In genomic region chr5:146866277-146866676, GRCm38 (mm10) we compare ENCODE assay signal across 22 mouse cellular contexts. TPM values are rescaled to one million over a fixed set of nuclear protein-coding genes. Genes with fewer than 3 reads are reported as not detected.
A peak's percentile ranks its signal among the peaks of the same experiment; 100 is the strongest.
DNase-seq lines count a peak whose midpoint lies in the region; ATAC-seq and TF ChIP-seq lines count a peak whose summit lies in the region.
"Had no signal": no experiment of that assay in that cellular context is flagged by ENCODE, and none has a peak within 500 bp of the region (broad histone marks: within the 10 kb centered on the region; RNA-seq: fewer than 3 reads in every experiment).

No protein-coding gene starts in this region.

- TF ChIP-seq EP300 in liver, postnatal 0 days (IDR thresholded peaks at IDR 0.05; ENCODE audit: low read depth), result peak; percentile 88

- H3K4me3 ChIP-seq in G1E (ENCODE audit: low read depth, low read length), result no peak overlapping the region; the same call in 1 of the 2 replicates
- no peak overlapping the region for H3K4me3 ChIP-seq in liver, embryonic 11.5 days (ENCODE audit: low read depth, low read length)
- H3K4me3 ChIP-seq in liver, postnatal 0 days (ENCODE audit: low read depth, low read length), result no peak overlapping the region
- H3K4me3 ChIP-seq in hindbrain, embryonic 13.5 days, result no peak overlapping the region
- H3K4me3 ChIP-seq: embryonic facial prominence, embryonic 10.5 days; forebrain, embryonic 13.5 days; hindbrain, embryonic 15.5 days; kidney, embryonic 15.5 days; lung, embryonic 15.5 days; midbrain, embryonic 10.5 days had no signal

- H3K36me3 ChIP-seq in G1E (replicated peaks), result no peaks in the 10 kb centered on the region
- H3K36me3 ChIP-seq in liver, embryonic 11.5 days (ENCODE audit: control insufficient read depth, insufficient read depth, low read length), result no peaks in the 10 kb centered on the region
- no peaks in the 10 kb centered on the region for H3K36me3 ChIP-seq in liver, postnatal 0 days (replicated peaks; ENCODE audit: insufficient read depth, low read length)
- H3K36me3 ChIP-seq in hindbrain, embryonic 13.5 days, result no peaks in the 10 kb centered on the region
- H3K36me3 ChIP-seq: embryonic facial prominence, embryonic 10.5 days; hindbrain, embryonic 15.5 days; kidney, embryonic 15.5 days; lung, embryonic 15.5 days; midbrain, embryonic 10.5 days had no signal

- no peak for DNase-seq in G1E (ENCODE audit: low spot score)
- DNase-seq in c-Kit-positive CD71-positive TER-119-positive erythroid progenitor cells, embryonic 14.5 days (ENCODE audit: low spot score), result peak; percentile 76
- DNase-seq in liver, embryonic 11.5 days (ENCODE audit: low spot score), result no peak
- DNase-seq in liver, postnatal 0 days, result no peak
- no peak for DNase-seq in heart, postnatal 4 days
- no peak for DNase-seq in adrenal gland, postnatal 14 days
- DNase-seq: adrenal gland, postnatal 10 days; cerebellum, adult 11-12 months; heart, postnatal 36 days; kidney, postnatal 4 days; lung, postnatal 4 days; right cerebral cortex, postnatal 14 days; thymus, postnatal 25 days had no signal

- H3K27me3 ChIP-seq in G1E (ENCODE audit: insufficient read depth, low read length), result no peaks in the 10 kb centered on the region
- no peaks in the 10 kb centered on the region for H3K27me3 ChIP-seq in liver, embryonic 11.5 days (replicated peaks; ENCODE audit: control insufficient read depth, insufficient read depth, low read length)
- H3K27me3 ChIP-seq in liver, postnatal 0 days (ENCODE audit: insufficient read depth, low read length), result no peaks in the 10 kb centered on the region
- H3K27me3 ChIP-seq in hindbrain, embryonic 13.5 days, result no peaks in the 10 kb centered on the region
- H3K27me3 ChIP-seq: forebrain, embryonic 13.5 days; hindbrain, embryonic 15.5 days; kidney, embryonic 15.5 days; lung, embryonic 15.5 days had no signal

- peak overlapping the region; percentile 73; the same call in 1 of the 2 replicates for H3K27ac ChIP-seq in liver, embryonic 11.5 days (ENCODE audit: low read depth, low read length)
- H3K27ac ChIP-seq in liver, postnatal 0 days (ENCODE audit: low read depth), result 0 out of 2 replicates have a peak overlapping the region, but pooled peaks have one; percentile 3
- H3K27ac ChIP-seq in hindbrain, embryonic 13.5 days, result no peak overlapping the region
- H3K27ac ChIP-seq: embryonic facial prominence, embryonic 10.5 days; forebrain, embryonic 13.5 days; hindbrain, embryonic 15.5 days; kidney, embryonic 15.5 days; lung, embryonic 15.5 days; midbrain, embryonic 10.5 days had no signal

- H3K4me2 ChIP-seq in liver, embryonic 11.5 days, result peak overlapping the region; percentile 71
- peak overlapping the region; percentile 63 for H3K4me2 ChIP-seq in liver, postnatal 0 days (ENCODE audit: low read depth, low read length)
- no peak overlapping the region for H3K4me2 ChIP-seq in hindbrain, embryonic 13.5 days
- H3K4me2 ChIP-seq: forebrain, embryonic 13.5 days; hindbrain, embryonic 15.5 days had no signal

- 0 out of 2 replicates have a peak, but pooled peaks have one; percentile 19 for ATAC-seq in G1E (ENCODE audit: extremely low read depth, insufficient number of reproducible peaks, low FRiP score, poor library complexity, severe bottlenecking)
- peak; percentile 72 for ATAC-seq in liver, embryonic 11.5 days (replicated peaks; ENCODE audit: low FRiP score)
- peak; percentile 56 for ATAC-seq in liver, postnatal 0 days
- ATAC-seq in monocyte, adult 5-6 weeks (replicated peaks; ENCODE audit: insufficient number of reproducible peaks, low FRiP score, low TSS enrichment, poor library complexity, severe bottlenecking), result no peak
- ATAC-seq in hindbrain, embryonic 13.5 days (ENCODE audit: low FRiP score), result no peak
- ATAC-seq: forebrain, embryonic 13.5 days; intestine, postnatal 0 days had no signal

- H3K9ac ChIP-seq in liver, embryonic 11.5 days (ENCODE audit: low read depth, low read length), result no peak overlapping the region
- H3K9ac ChIP-seq in liver, postnatal 0 days (replicated peaks), result no peak overlapping the region
- no peak overlapping the region for H3K9ac ChIP-seq in hindbrain, embryonic 13.5 days
- H3K9ac ChIP-seq: forebrain, embryonic 13.5 days; hindbrain, embryonic 15.5 days; kidney, embryonic 15.5 days; lung, embryonic 15.5 days had no signal

- peaks cover 54% of the 10 kb centered on the region for H3K4me1 ChIP-seq in G1E (ENCODE audit: insufficient read depth, low read depth, low read length)
- peaks cover 22% of the 10 kb centered on the region for H3K4me1 ChIP-seq in liver, embryonic 11.5 days (replicated peaks; ENCODE audit: control insufficient read depth, insufficient read depth, low read length)
- H3K4me1 ChIP-seq in liver, postnatal 0 days (ENCODE audit: insufficient read depth), result peaks cover 23% of the 10 kb centered on the region
- peaks cover 13% of the 10 kb centered on the region for H3K4me1 ChIP-seq in hindbrain, embryonic 13.5 days (replicated peaks)

- WGBS in liver, embryonic 11.5 days, result 51% methylated on average over 2 of the region's 2 CpGs
- 68% methylated on average over 2 of the region's 2 CpGs for WGBS in liver, postnatal 0 days (ENCODE audit: insufficient replicate concordance)
- WGBS in hindbrain, embryonic 13.5 days, result 98% methylated on average over 2 of the region's 2 CpGs

- H3K9me3 ChIP-seq in G1E (replicated peaks), result peaks cover 14% of the 10 kb centered on the region
- H3K9me3 ChIP-seq in liver, embryonic 11.5 days (ENCODE audit: control insufficient read depth, low read length), result no peaks in the 10 kb centered on the region
- H3K9me3 ChIP-seq in liver, postnatal 0 days (ENCODE audit: low read length), result no peaks in the 10 kb centered on the region
- no peaks in the 10 kb centered on the region for H3K9me3 ChIP-seq in hindbrain, embryonic 13.5 days
- H3K9me3 ChIP-seq: embryonic facial prominence, embryonic 10.5 days; forebrain, embryonic 13.5 days; hindbrain, embryonic 15.5 days; lung, embryonic 15.5 days; midbrain, embryonic 10.5 days had no signal

- TF ChIP-seq CTCF in G1E (IDR thresholded peaks at IDR 0.05; ENCODE audit: low read depth, low read length), result no peak
- TF ChIP-seq CTCF in liver, postnatal 0 days (IDR thresholded peaks at IDR 0.05; ENCODE audit: low read depth), result no peak

RNA-seq across cellular contexts. Expression of gene Rasl11a, which starts 21.4 kb away (rescaled TPM):
- total RNA-seq in G1E (2014; fragmentation: Nextera tagmentation), result 19.7 and 24.1 TPM in 2 replicates
- 126 and 139 TPM in 2 replicates for total RNA-seq in G1E (2017)
- polyA plus RNA-seq in G1E (2012), result 86.7 and 87.5 TPM in 2 replicates
- polyA plus RNA-seq in liver, embryonic 11.5 days (2014; fragmentation: Nextera tagmentation; extraction: Ambion mirVana), result 4.3 and 4.9 TPM in 2 replicates
- 3.0 and 3.1 TPM in 2 replicates for polyA plus RNA-seq in liver, postnatal 0 days (2015; fragmentation: Nextera tagmentation; extraction: Ambion mirVana)
- total RNA-seq in heart, postnatal 4 days (2021), result 1 to 10 TPM; 6.0 to 6.6 TPM
- not detected in 3 replicates for total RNA-seq in monocyte, adult 5-6 weeks (2017)
- total RNA-seq in adrenal gland, postnatal 14 days (2021), result 8.4 and 8.7 TPM in 2 replicates
- 9.0 and 11.9 TPM in 2 replicates for polyA plus RNA-seq in hindbrain, embryonic 13.5 days (2015; fragmentation: Nextera tagmentation; extraction: Ambion mirVana)

RNA-seq across cellular contexts. Expression of gene Rpl21, which starts 33.6 kb away (rescaled TPM):
- total RNA-seq in G1E (2014; fragmentation: Nextera tagmentation) (2,344 and 2,765 TPM in 2 replicates), G1E (2017) (1,460 and 1,729 TPM in 2 replicates)
- polyA plus RNA-seq in G1E (2012), result 302 and 388 TPM in 2 replicates
- 719 and 772 TPM in 2 replicates for polyA plus RNA-seq in liver, embryonic 11.5 days (2014; fragmentation: Nextera tagmentation; extraction: Ambion mirVana)
- polyA plus RNA-seq in liver, postnatal 0 days (2015; fragmentation: Nextera tagmentation; extraction: Ambion mirVana), result 281 and 298 TPM in 2 replicates
- 100 to 1,000 TPM; 187 to 214 TPM for total RNA-seq in heart, postnatal 4 days (2021)
- 1,238 to 1,537 TPM (median 1,512 TPM) in 3 replicates for total RNA-seq in monocyte, adult 5-6 weeks (2017)
- 347 and 433 TPM in 2 replicates for total RNA-seq in adrenal gland, postnatal 14 days (2021)
- 378 and 384 TPM in 2 replicates for polyA plus RNA-seq in hindbrain, embryonic 13.5 days (2015; fragmentation: Nextera tagmentation; extraction: Ambion mirVana)

Comparison
In these comparisons a context has a peak if more than half of its experiments do, and no peak if none do; other contexts are left out.
1. ATAC-seq: peak in G1E (single experiment), liver, embryonic 11.5 days (single experiment) and liver, postnatal 0 days (single experiment); none in monocyte, adult 5-6 weeks (single experiment) and hindbrain, embryonic 13.5 days (single experiment).